In the genomic region with DNA sequence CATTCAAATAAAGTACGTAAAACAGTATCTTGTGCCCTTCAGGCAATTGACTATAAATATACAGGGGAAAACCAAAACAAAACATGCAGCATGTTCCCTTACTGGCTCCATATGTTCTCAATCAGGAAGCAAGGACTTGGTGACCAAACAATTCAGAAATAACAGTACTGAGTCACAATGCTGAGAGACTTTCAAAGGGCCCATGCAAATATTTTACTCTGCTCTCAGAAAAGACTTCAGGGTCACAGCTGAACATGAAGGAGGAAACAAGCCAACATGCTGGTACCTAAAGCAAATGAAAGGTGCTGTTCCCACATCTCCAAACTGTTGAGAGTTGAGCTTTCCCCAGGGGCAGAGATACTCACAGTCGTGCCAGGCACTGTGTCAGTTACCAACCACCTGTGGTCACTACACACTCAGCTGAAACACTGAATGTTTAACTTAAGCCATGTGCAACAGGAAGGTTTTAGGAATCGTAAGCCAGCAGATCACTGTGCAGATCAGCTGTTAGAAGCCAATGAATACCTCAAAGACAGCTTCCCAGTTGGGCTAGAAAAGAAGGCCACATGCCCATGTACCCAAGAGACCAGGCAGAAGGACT, we compare ENCODE assay signal across 15 mouse cellular contexts.
DNase-seq lines count a peak whose midpoint lies in the region; ATAC-seq and TF ChIP-seq lines count a peak whose summit lies in the region.
"Had no signal": no experiment of that assay in that cellular context is flagged by ENCODE, and none has a peak within 500 bp of the region (broad histone marks: within the 10 kb centered on the region; RNA-seq: fewer than 3 reads in every experiment).

No protein-coding gene starts in this region.

- H3K9ac ChIP-seq in heart, embryonic 14.5 days (ENCODE audit: low read length): 0 out of 2 replicates have a peak overlapping the region, but pooled peaks have one; percentile 27
- H3K9ac ChIP-seq in lung, embryonic 14.5 days: no peak overlapping the region
- H3K9ac ChIP-seq: forebrain, embryonic 12.5 days; hindbrain, embryonic 12.5 days; liver, embryonic 13.5 days; neural tube, embryonic 15.5 days had no signal

- H3K4me1 ChIP-seq in heart, embryonic 14.5 days (ENCODE audit: control insufficient read depth in 2 of 2, insufficient read depth in 2 of 2, low read length in 2 of 2): peaks cover 8 to 19% of the 10 kb centered on the region in 2 experiments
- H3K4me1 ChIP-seq in lung, embryonic 14.5 days (ENCODE audit: insufficient read depth): peaks cover 4% of the 10 kb centered on the region; the same call in 1 of the 2 replicates
- no peaks in the 10 kb centered on the region for H3K4me1 ChIP-seq in lung, adult 2 months (ENCODE audit: control insufficient read depth, insufficient read depth, low read length)
- peaks cover 12% of the 10 kb centered on the region for H3K4me1 ChIP-seq in bone marrow macrophage, adult 2 months (ENCODE audit: control insufficient read depth, insufficient read depth, low read length)
- H3K4me1 ChIP-seq: liver, embryonic 13.5 days; neural tube, embryonic 15.5 days had no signal

- no peak for TF ChIP-seq POLR2A in lung, adult 2 months (IDR thresholded peaks at IDR 0.05; ENCODE audit: borderline replicate concordance, extremely low read depth, low read depth, low read length)
- no peak for TF ChIP-seq POLR2A in bone marrow macrophage, adult 2 months (IDR thresholded peaks at IDR 0.05; ENCODE audit: borderline replicate concordance, low read depth, low read length)

- no peaks in the 10 kb centered on the region for H3K36me3 ChIP-seq in heart, embryonic 14.5 days (ENCODE audit: control insufficient read depth, insufficient read depth, low read length)
- H3K36me3 ChIP-seq in lung, embryonic 14.5 days (ENCODE audit: insufficient read depth): 0 out of 2 replicates have a peak, but pooled peaks cover 4% of the 10 kb centered on the region
- H3K36me3 ChIP-seq: forebrain, embryonic 12.5 days; hindbrain, embryonic 12.5 days; liver, embryonic 13.5 days; neural tube, embryonic 15.5 days had no signal

- no peak overlapping the region for H3K27ac ChIP-seq in heart, embryonic 14.5 days (replicated peaks in 1 of 2; ENCODE audit: control insufficient read depth in 1 of 2, insufficient read depth in 1 of 2, low read depth in 2 of 2, low read length in 2 of 2)
- H3K27ac ChIP-seq in lung, embryonic 14.5 days (ENCODE audit: low read depth): peak overlapping the region; percentile 36; the same call in 1 of the 2 replicates
- peak overlapping the region; percentile 22 for H3K27ac ChIP-seq in bone marrow macrophage, adult 2 months (ENCODE audit: insufficient read depth, low read depth, low read length)
- H3K27ac ChIP-seq: forebrain, embryonic 12.5 days; hindbrain, embryonic 12.5 days; liver, embryonic 13.5 days; neural tube, embryonic 15.5 days had no signal

- no peak for TF ChIP-seq CTCF in lung, embryonic 14.5 days (IDR thresholded peaks at IDR 0.05; ENCODE audit: low read depth)
- TF ChIP-seq CTCF in lung, adult 2 months (IDR thresholded peaks at IDR 0.05; ENCODE audit: insufficient read depth, low read length): no peak
- no peak for TF ChIP-seq CTCF in bone marrow macrophage, adult 2 months (IDR thresholded peaks at IDR 0.05; ENCODE audit: low read depth, low read length)

- ATAC-seq in heart, embryonic 14.5 days (ENCODE audit: insufficient number of reproducible peaks, insufficient read depth, low FRiP score, low read depth): no peak
- ATAC-seq in lung, embryonic 14.5 days (ENCODE audit: insufficient read depth): no peak
- no peak for ATAC-seq in activated CD4-positive, CD25-positive, alpha-beta regulatory T cell, adult 4 months

- 67% methylated on average over 3 of the region's 3 CpGs for WGBS in heart, embryonic 14.5 days
- WGBS in lung, embryonic 14.5 days: 36% methylated on average over 3 of the region's 3 CpGs
- 44% methylated on average over 3 of the region's 3 CpGs for WGBS in lung, adult 2 months

- no peak for DNase-seq in heart, adult 8-10 months (ENCODE audit: low spot score)
- DNase-seq in lung, embryonic 14.5 days: peak; percentile 40
- no peak for DNase-seq in lung, adult 2 months
- peak; percentile 17 for DNase-seq in forelimb bud, embryonic 11.5 days (ENCODE audit: low read depth, low spot score)
- no peak for DNase-seq in urinary bladder, postnatal 36 days (ENCODE audit: low spot score in 2 of 2)
- DNase-seq: cerebellum, adult 18-20 months; gastrocnemius, postnatal 10 days; kidney, adult 18-20 months; liver, embryonic 13.5 days had no signal

- H3K27me3 ChIP-seq in heart, embryonic 14.5 days (ENCODE audit: control insufficient read depth, insufficient read depth, low read length): no peaks in the 10 kb centered on the region
- H3K27me3 ChIP-seq in lung, embryonic 14.5 days (ENCODE audit: insufficient read depth, low read length): no peaks in the 10 kb centered on the region
- H3K27me3 ChIP-seq: forebrain, embryonic 12.5 days; hindbrain, embryonic 12.5 days; liver, embryonic 13.5 days; neural tube, embryonic 15.5 days had no signal

- no peak overlapping the region for H3K4me2 ChIP-seq in heart, embryonic 14.5 days (ENCODE audit: low read length)
- no peak overlapping the region for H3K4me2 ChIP-seq in lung, embryonic 14.5 days
- H3K4me2 ChIP-seq: forebrain, embryonic 12.5 days; hindbrain, embryonic 12.5 days; liver, embryonic 13.5 days; neural tube, embryonic 15.5 days had no signal

- no peaks in the 10 kb centered on the region for H3K9me3 ChIP-seq in heart, embryonic 14.5 days (ENCODE audit: control insufficient read depth, low read length)
- no peaks in the 10 kb centered on the region for H3K9me3 ChIP-seq in lung, embryonic 14.5 days (ENCODE audit: low read depth, low read length)
- H3K9me3 ChIP-seq: forebrain, embryonic 12.5 days; hindbrain, embryonic 12.5 days; liver, embryonic 13.5 days; neural tube, embryonic 15.5 days had no signal

- no peak overlapping the region for H3K4me3 ChIP-seq in heart, embryonic 14.5 days (ENCODE audit: control insufficient read depth in 1 of 2, insufficient read depth in 1 of 2, low read depth in 1 of 2, low read length in 2 of 2)
- no peak overlapping the region for H3K4me3 ChIP-seq in lung, embryonic 14.5 days (ENCODE audit: low read depth, low read length)
- no peak overlapping the region for H3K4me3 ChIP-seq in lung, adult 2 months (replicated peaks; ENCODE audit: extremely low read depth, low read depth, low read length)
- no peak overlapping the region for H3K4me3 ChIP-seq in bone marrow macrophage, adult 2 months (ENCODE audit: insufficient read depth, low read length)
- H3K4me3 ChIP-seq: forebrain, embryonic 12.5 days; hindbrain, embryonic 12.5 days; liver, embryonic 13.5 days; neural tube, embryonic 15.5 days had no signal

Comparison
In these comparisons a context has a peak if more than half of its experiments do, and no peak if none do; other contexts are left out.
1. DNase-seq: peak in lung, embryonic 14.5 days (single experiment) and forelimb bud, embryonic 11.5 days (single experiment); none in heart, adult 8-10 months (single experiment), lung, adult 2 months (single experiment) and urinary bladder, postnatal 36 days (0 of 2).
2. H3K27ac ChIP-seq: peak in lung, embryonic 14.5 days (single experiment) and bone marrow macrophage, adult 2 months (single experiment); none in heart, embryonic 14.5 days (0 of 2).